Mouse (Mus musculus) gastrocnemius, adult 2 months (tissue): ENCODE measurements at regions not wholly inside any gene's neighbourhood (a gene's known extent, or its start where the extent isn't known, plus 50 kb on each side); places are given as distances from the start of the nearest gene placed in this dataset.
A peak's percentile ranks its signal among the peaks of the same experiment; 100 is the strongest.

Source experiments
- DNase-seq: peaks from one replicate; pipeline ENCODE4 v3.0.0; 2022
- H3K27ac ChIP-seq: fragments of 200-600 bp; 2 replicates; pipeline ENCODE4 v1.8.1; 2022; ENCODE audit warnings: mild to moderate bottlenecking
- H3K4me3 ChIP-seq: fragments of 200-600 bp; 2 replicates; pipeline ENCODE4 v1.8.1; 2022; ENCODE audit warnings: mild to moderate bottlenecking, moderate library complexity
- CTCF ChIP-seq: fragments of 200-600 bp; IDR thresholded peaks from 2 replicates; pipeline ENCODE4 v1.8.1; 2022; ENCODE audit warnings: antibody characterized with exemption, mild to moderate bottlenecking, moderate library complexity
- intact Hi-C: fragments of 180-260 bp; cut with DNase I; formaldehyde crosslinking; loops from one replicate; pipeline ENCODE4 v1.15.1; 2025

- TF ChIP-seq CTCF = no peak
- DNase-seq = no peak
- Histone ChIP-seq H3K27ac (no peak overlapping the region), H3K4me3 (no peak overlapping the region)
- intact Hi-C loops = no loop called here
Observed at GRCm38 (mm10) chr3:79996803-79997202, 112.5 kb downstream of the Fam198b start.

DNA sequence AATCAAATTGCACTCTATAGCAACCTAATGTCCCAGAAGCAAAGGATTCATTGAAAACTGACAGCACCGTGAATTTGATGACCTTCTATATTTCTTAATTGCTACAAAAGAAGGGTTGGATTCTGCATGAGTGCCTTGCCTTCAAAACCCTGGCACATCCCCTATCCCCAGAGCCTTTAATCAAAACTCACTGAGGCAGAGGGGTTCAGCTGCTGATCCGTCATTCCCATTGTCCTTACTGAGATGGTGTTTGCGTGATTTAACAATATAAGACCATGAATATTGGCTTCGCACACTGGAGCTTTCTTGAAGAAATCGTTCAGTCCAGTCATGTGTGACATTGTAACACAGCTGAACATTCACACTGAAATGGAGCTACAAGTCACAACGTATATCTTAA is 118.0 kb downstream of the Fam198b start:
- DNase-seq = no peak
- H3K27ac ChIP-seq = no peak overlapping the region
- no peak overlapping the region for H3K4me3 ChIP-seq
- intact Hi-C loops = no loop called here
- no peak for TF ChIP-seq CTCF

DNA sequence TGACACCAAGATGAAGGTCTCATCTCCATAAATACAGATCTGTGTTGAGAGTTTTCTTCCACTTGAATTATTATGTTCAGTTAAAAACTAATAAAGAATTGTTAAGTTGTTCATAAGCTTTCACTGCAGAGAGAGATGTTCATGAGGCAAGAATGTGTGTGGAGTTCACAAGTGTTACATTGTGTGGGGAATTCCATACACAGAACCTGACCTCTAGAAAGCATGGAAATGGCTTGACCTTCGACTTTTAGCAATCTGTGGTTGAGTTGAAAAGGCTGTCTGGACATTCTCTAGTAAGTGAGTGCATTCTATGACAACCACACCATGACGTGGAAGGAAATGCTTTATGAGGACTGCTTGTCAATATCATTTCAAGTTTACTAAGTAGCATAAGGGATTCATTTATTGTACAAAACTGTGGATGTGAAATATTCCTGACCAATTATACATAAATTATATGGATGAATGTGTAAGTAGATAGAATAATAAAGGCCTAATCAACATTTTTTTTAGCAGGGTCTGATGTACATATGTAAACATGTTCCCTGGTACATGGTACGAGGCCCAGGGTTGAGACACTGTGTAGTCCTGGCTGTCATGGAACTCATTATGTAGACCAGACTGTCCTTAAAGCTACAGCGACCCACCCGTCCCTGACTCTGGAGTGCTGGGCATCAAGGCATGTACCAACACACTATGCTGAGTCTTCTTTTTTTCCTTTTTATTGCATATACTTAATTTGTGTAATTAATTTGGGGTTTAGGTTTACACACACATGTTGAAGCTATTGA is 119.2 kb downstream of the Fam198b start:
- no peak for DNase-seq
- H3K27ac ChIP-seq = 0 out of 2 replicates have a peak overlapping the region, but pooled peaks have one; percentile 28
- no peak for TF ChIP-seq CTCF
- intact Hi-C loops = no loop called here
- no peak overlapping the region for H3K4me3 ChIP-seq

DNA sequence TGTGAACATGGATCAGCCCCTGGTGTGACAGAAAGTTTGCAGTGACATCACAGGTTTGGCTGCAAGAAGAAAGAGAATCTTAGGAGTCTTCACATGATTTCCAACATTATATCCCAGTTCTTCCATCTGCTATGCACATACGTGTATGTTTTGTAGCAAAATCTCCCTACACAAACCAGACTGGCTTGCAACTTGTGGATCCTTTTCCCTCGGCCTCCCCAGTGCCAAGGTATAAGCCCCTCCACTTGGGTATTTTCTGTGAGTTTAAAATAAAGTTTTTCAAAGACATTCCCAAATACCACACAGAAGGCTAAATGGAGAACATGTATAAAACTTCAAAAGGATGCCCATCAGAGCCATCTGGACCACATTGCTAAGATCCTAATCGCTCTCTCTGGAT is 120.2 kb downstream of the Fam198b start:
- TF ChIP-seq CTCF = no peak
- peak; percentile 29 for DNase-seq
- no peak overlapping the region for H3K4me3 ChIP-seq
- intact Hi-C loops = no loop called here
- H3K27ac ChIP-seq = peak overlapping the region; percentile 82

GRCm38 (mm10) chr3:80004966-80005365 is 120.6 kb downstream of the Fam198b start:
- Histone ChIP-seq H3K4me3 (no peak overlapping the region), H3K27ac (peak overlapping the region; percentile 82)
- peak; percentile 63 for DNase-seq
- intact Hi-C loops = loop anchor here (5.0 kb wide), 1 partner anchor 37 kb away; no protein-coding TSS in a partner anchor
- no peak for TF ChIP-seq CTCF

DNA sequence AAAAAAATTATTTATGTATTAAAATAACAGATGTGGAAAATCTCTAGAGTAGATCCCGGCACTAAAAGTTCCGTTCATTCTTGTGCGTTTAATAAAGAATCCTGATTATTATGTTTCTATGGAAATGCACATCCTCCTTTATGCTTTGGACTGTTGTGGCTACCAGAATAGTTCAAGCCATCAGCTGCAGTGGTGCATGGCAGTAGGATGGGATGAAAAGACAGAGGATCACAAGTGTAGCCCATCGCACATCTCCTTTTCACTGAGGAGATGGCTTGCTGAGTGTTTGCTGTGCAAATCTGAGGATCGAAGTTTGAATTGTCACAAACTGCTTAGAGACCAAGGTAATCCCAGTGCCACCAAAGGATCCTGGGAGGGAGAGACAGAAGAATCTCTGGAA is 121.0 kb downstream of the Fam198b start:
- TF ChIP-seq CTCF = no peak
- Histone ChIP-seq H3K4me3 (no peak overlapping the region), H3K27ac (peak overlapping the region; percentile 82)
- no peak for DNase-seq
- intact Hi-C loops = loop anchor here (5.0 kb wide), 1 partner anchor 37 kb away; no protein-coding TSS in a partner anchor

DNA sequence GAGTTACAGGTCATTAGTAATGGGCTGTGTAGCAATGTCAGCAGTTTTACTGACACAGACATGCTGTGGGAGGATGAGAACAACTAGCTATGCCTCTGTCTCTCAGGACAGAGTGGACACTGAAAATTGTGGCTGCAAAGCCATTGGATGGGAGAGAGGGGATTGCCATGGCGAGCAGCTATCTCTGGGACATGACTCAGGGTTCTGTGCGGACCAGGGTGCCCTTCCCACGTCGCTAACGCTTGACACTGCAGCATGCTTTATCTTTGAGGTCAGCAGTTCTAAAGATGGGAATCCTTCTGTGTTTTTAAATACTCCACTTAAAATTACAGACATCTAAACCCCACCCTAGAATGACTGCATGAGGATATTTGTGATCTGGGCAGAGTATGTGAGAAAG is 121.9 kb downstream of the Fam198b start:
- TF ChIP-seq CTCF = no peak
- Histone ChIP-seq H3K4me3 (no peak overlapping the region), H3K27ac (peak overlapping the region; percentile 82)
- intact Hi-C loops = loop anchor here (5.0 kb wide), 1 partner anchor 36 kb away; no protein-coding TSS in a partner anchor
- DNase-seq = peak; percentile 26

- intact Hi-C loops = loop anchor here (5.0 kb wide), 1 partner anchor 35 kb away; no protein-coding TSS in a partner anchor
- Histone ChIP-seq H3K4me3 (no peak overlapping the region), H3K27ac (peak overlapping the region; percentile 82; the same call in 1 of the 2 replicates)
- TF ChIP-seq CTCF = no peak
- DNase-seq = no peak
Observed at GRCm38 (mm10) chr3:80007006-80007405, 122.7 kb downstream of the Fam198b start.

- no peak overlapping the region for H3K27ac ChIP-seq
- TF ChIP-seq CTCF = no peak
- H3K4me3 ChIP-seq = no peak overlapping the region
- intact Hi-C loops = loop anchor here (5.0 kb wide), 1 partner anchor 33 kb away; no protein-coding TSS in a partner anchor
- DNase-seq = no peak
Observed at GRCm38 (mm10) chr3:80009275-80009674, 124.9 kb downstream of the Fam198b start.

DNA sequence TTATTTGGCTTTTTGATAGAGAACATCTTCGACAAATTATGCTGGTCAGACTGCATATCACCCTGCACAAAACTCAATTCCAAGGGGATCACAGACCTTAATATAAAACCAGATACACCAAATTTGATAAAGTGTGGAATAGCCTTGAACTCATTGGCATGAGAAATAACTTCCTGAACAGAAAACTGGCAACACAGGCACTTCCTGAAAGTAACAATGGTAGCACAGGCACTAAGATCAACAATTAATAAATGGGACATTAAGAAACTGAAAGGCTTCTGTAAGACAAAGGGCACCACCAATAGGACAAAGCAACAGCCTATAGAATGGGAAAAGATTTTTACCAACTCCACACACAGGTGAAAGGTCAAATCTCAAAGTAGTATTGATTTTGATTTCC is 141.5 kb downstream of the Fam198b start:
- no peak overlapping the region for H3K27ac ChIP-seq
- H3K4me3 ChIP-seq = no peak overlapping the region
- intact Hi-C loops = no loop called here
- no peak for TF ChIP-seq CTCF
- DNase-seq = no peak

DNA sequence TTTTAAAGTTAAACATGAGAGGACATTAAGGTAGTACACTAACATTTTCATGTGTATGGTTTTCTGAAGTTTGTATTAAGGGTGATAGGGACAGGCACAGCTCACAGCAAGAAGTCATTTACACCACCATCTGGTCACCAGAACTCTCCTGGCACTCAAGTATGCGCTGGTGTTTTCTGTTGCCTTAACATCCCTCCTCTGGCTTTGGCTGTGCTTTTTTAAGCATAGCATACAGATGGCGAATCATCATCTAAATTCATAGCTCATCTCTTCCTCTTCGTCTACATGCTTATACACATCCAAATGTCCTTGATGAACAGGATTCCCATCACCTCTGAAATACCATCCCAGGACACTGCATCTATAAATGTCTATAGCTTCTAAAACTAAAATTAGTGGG is 148.7 kb downstream of the Fam198b start:
- no peak for DNase-seq
- TF ChIP-seq CTCF = no peak
- no peak overlapping the region for H3K4me3 ChIP-seq
- intact Hi-C loops = no loop called here
- no peak overlapping the region for H3K27ac ChIP-seq

- DNase-seq = peak; percentile 31
- peak overlapping the region; percentile 38 for H3K27ac ChIP-seq
- intact Hi-C loops = no loop called here
- H3K4me3 ChIP-seq = no peak overlapping the region
- no peak for TF ChIP-seq CTCF
Observed at GRCm38 (mm10) chr3:80038553-80039129, 154.3 kb downstream of the Fam198b start.

GRCm38 (mm10) chr3:80042756-80043484 is 158.6 kb downstream of the Fam198b start:
- DNase-seq = peak; percentile 31
- intact Hi-C loops = loop anchor here (5.0 kb wide), 1 partner anchor 36 kb away; no protein-coding TSS in a partner anchor
- Histone ChIP-seq H3K27ac (peak overlapping the region; percentile 78), H3K4me3 (no peak overlapping the region)
- no peak for TF ChIP-seq CTCF
